Mouse (Mus musculus): ENCODE measurements around the gene Lce6a. TPM values are rescaled to one million over a fixed set of nuclear protein-coding genes. Genes with fewer than 3 reads are reported as not detected.

Gene Lce6a
- total RNA-seq (2014; fragmentation: Nextera tagmentation) (not detected in 2 replicates), total RNA-seq (2017) (not detected in 2 replicates)

GRCm38 (mm10) chr3:92621560-92621959 is at the start of gene Lce6a:
Gene Lce6a, minus strand, starts transcription at chr3:92621660.
- no peak for ATAC-seq (replicated peaks; ENCODE audit: low FRiP score, low TSS enrichment, poor library complexity, severe bottlenecking)

- no peak for ATAC-seq (replicated peaks; ENCODE audit: low FRiP score, low TSS enrichment, poor library complexity, severe bottlenecking)
These were observed 48.8 kb upstream of the Lce6a start, which contains the start of gene Lce1a2 for GRCm38 (mm10) chr3:92670215-92670614. Gene Lce1a2, minus strand, starts transcription at chr3:92670315.

- ATAC-seq (replicated peaks; ENCODE audit: low FRiP score, low TSS enrichment, poor library complexity, severe bottlenecking), result no peak
These were observed 35.4 kb upstream of the Lce6a start, which contains the start of gene Lce1b for GRCm38 (mm10) chr3:92656826-92657225. Gene Lce1b, minus strand, starts transcription at chr3:92656926.

GRCm38 (mm10) chr3:92648207-92648606 is 26.7 kb upstream of the Lce6a start, which contains the start of gene Lce1a1:
Gene Lce1a1, minus strand, starts transcription at chr3:92648307.
- ATAC-seq (replicated peaks; ENCODE audit: low FRiP score, low TSS enrichment, poor library complexity, severe bottlenecking), result no peak

GRCm38 (mm10) chr3:92639854-92640253 is 18.4 kb upstream of the Lce6a start:
- ATAC-seq (replicated peaks; ENCODE audit: low FRiP score, low TSS enrichment, poor library complexity, severe bottlenecking), result no peak

- ATAC-seq (replicated peaks; ENCODE audit: low FRiP score, low TSS enrichment, poor library complexity, severe bottlenecking), result no peak
These were observed 17.2 kb upstream of the Lce6a start for GRCm38 (mm10) chr3:92638653-92638991.

GRCm38 (mm10) chr3:92637745-92638652 is 16.5 kb upstream of the Lce6a start:
- no peak for ATAC-seq (replicated peaks; ENCODE audit: low FRiP score, low TSS enrichment, poor library complexity, severe bottlenecking)

GRCm38 (mm10) chr3:92609804-92610203 is 11.7 kb downstream of the Lce6a start:
- no peak for ATAC-seq (replicated peaks; ENCODE audit: low FRiP score, low TSS enrichment, poor library complexity, severe bottlenecking)

GRCm38 (mm10) chr3:92607392-92607791 is 14.1 kb downstream of the Lce6a start, which contains the start of gene 2210017I01Rik:
Gene 2210017I01Rik, minus strand, starts transcription at chr3:92607492.
- ATAC-seq (replicated peaks; ENCODE audit: low FRiP score, low TSS enrichment, poor library complexity, severe bottlenecking), result no peak

GRCm38 (mm10) chr3:92602169-92602568 is 19.3 kb downstream of the Lce6a start:
- peak; percentile 59; the same call in 1 of the 2 replicates for ATAC-seq (replicated peaks; ENCODE audit: low FRiP score, low TSS enrichment, poor library complexity, severe bottlenecking)

- ATAC-seq (replicated peaks; ENCODE audit: low FRiP score, low TSS enrichment, poor library complexity, severe bottlenecking), result no peak
These were observed 21.0 kb downstream of the Lce6a start for GRCm38 (mm10) chr3:92600456-92600855.

- ATAC-seq (replicated peaks; ENCODE audit: low FRiP score, low TSS enrichment, poor library complexity, severe bottlenecking), result no peak
These were observed 21.5 kb downstream of the Lce6a start for GRCm38 (mm10) chr3:92599973-92600372.

- ATAC-seq (replicated peaks; ENCODE audit: low FRiP score, low TSS enrichment, poor library complexity, severe bottlenecking), result no peak
These were observed 23.0 kb downstream of the Lce6a start for GRCm38 (mm10) chr3:92598429-92598828.

GRCm38 (mm10) chr3:92588858-92589257 is 32.6 kb downstream of the Lce6a start, which contains the start of gene Smcp:
Gene Smcp, minus strand, starts transcription at chr3:92588997.
- no peak for ATAC-seq (replicated peaks; ENCODE audit: low FRiP score, low TSS enrichment, poor library complexity, severe bottlenecking)

- no peak for ATAC-seq (replicated peaks; ENCODE audit: low FRiP score, low TSS enrichment, poor library complexity, severe bottlenecking)
These were observed 34.3 kb downstream of the Lce6a start for GRCm38 (mm10) chr3:92587190-92587589.

- ATAC-seq (replicated peaks; ENCODE audit: low FRiP score, low TSS enrichment, poor library complexity, severe bottlenecking), result no peak
These were observed 36.4 kb downstream of the Lce6a start for GRCm38 (mm10) chr3:92585055-92585454.

- ATAC-seq (replicated peaks; ENCODE audit: low FRiP score, low TSS enrichment, poor library complexity, severe bottlenecking), result no peak
These were observed 38.2 kb downstream of the Lce6a start for GRCm38 (mm10) chr3:92583164-92583826.

GRCm38 (mm10) chr3:92579508-92579907 is 42.0 kb downstream of the Lce6a start:
- no peak for ATAC-seq (replicated peaks; ENCODE audit: low FRiP score, low TSS enrichment, poor library complexity, severe bottlenecking)

GRCm38 (mm10) chr3:92578652-92579413 is 42.6 kb downstream of the Lce6a start:
- ATAC-seq (replicated peaks; ENCODE audit: low FRiP score, low TSS enrichment, poor library complexity, severe bottlenecking), result no peak
